Mouse (Mus musculus): ENCODE measurements around the gene Gm21060.
"Not testable (repeated sequence)": the region's sequence is repeated elsewhere in the genome, so short reads cannot be mapped to it uniquely, and the experiment has no call there.

Gene Gm21060

GRCm38 (mm10) chr19:61296969-61297368 is at the start of gene Gm21060:
Gene Gm21060 (minus strand): TSS chr19:61297069.
- DNase-seq: no peak

- DNase-seq: not testable (repeated sequence)
Observed at GRCm38 (mm10) chr19:61320844-61321243, 24.0 kb upstream of the Gm21060 start.

GRCm38 (mm10) chr19:61313185-61313584 is 16.3 kb upstream of the Gm21060 start:
- DNase-seq: not testable (repeated sequence)

- DNase-seq: not testable (repeated sequence)
Observed at GRCm38 (mm10) chr19:61312400-61312799, 15.5 kb upstream of the Gm21060 start.

GRCm38 (mm10) chr19:61308083-61308482 is 11.2 kb upstream of the Gm21060 start:
- DNase-seq: not testable (repeated sequence)

GRCm38 (mm10) chr19:61285033-61285432 is 11.8 kb downstream of the Gm21060 start:
- DNase-seq: not testable (repeated sequence)

GRCm38 (mm10) chr19:61283581-61283980 is 13.3 kb downstream of the Gm21060 start:
- no peak for DNase-seq

GRCm38 (mm10) chr19:61275446-61275845 is 21.4 kb downstream of the Gm21060 start:
- DNase-seq: no peak

GRCm38 (mm10) chr19:61269141-61269540 is 27.7 kb downstream of the Gm21060 start:
- not testable (repeated sequence) for DNase-seq

- no peak for DNase-seq
Observed at GRCm38 (mm10) chr19:61267141-61267540, 29.7 kb downstream of the Gm21060 start.

GRCm38 (mm10) chr19:61266651-61267050 is 30.2 kb downstream of the Gm21060 start:
- DNase-seq: peak; percentile 48 to 55

GRCm38 (mm10) chr19:61266246-61266615 is 30.6 kb downstream of the Gm21060 start:
- peak; percentile 53 to 64 for DNase-seq

GRCm38 (mm10) chr19:61265349-61266245 is 31.3 kb downstream of the Gm21060 start:
- peak; percentile 34 to 61 for DNase-seq

GRCm38 (mm10) chr19:61264933-61265332 is 31.9 kb downstream of the Gm21060 start:
- no peak for DNase-seq

- no peak for DNase-seq
Observed at GRCm38 (mm10) chr19:61264227-61264626, 32.6 kb downstream of the Gm21060 start.

GRCm38 (mm10) chr19:61261241-61261640 is 35.6 kb downstream of the Gm21060 start:
- DNase-seq: no peak

GRCm38 (mm10) chr19:61257733-61258132 is 39.1 kb downstream of the Gm21060 start:
- no peak for DNase-seq

GRCm38 (mm10) chr19:61256166-61256887 is 40.5 kb downstream of the Gm21060 start:
- DNase-seq: no peak

- not testable (repeated sequence) for DNase-seq
Observed at GRCm38 (mm10) chr19:61247334-61247733, 49.5 kb downstream of the Gm21060 start.

Data from cerebellum, postnatal 25 days (tissue).